ENCODE assay signal across 24 mouse cellular contexts in the genomic region with DNA sequence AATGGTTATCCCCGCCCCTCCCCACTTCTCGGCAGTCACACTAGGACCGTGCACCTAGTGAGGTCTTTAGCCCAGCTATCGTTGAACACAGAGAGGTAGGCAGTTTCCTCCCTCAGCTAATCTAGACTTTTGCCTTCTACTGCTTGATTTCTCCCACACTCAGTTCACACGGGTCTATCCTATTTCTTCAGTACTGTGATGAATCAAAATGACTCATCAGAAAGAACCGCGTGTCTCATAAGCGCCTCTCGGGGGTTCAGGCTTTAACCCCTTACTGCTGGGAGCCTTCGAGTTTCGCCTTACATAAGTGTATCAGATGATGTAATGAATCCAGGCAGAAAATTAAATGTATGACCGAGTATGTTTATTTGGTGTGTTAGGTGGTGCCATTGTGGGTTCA. TPM values are rescaled to one million over a fixed set of nuclear protein-coding genes. Genes with fewer than 3 reads are reported as not detected.
A peak's percentile ranks its signal among the peaks of the same experiment; 100 is the strongest.
DNase-seq lines count a peak whose midpoint lies in the region; ATAC-seq lines count a peak whose summit lies in the region.
"Had no signal": no experiment of that assay in that cellular context is flagged by ENCODE, and none has a peak within 500 bp of the region (broad histone marks: within the 10 kb centered on the region; RNA-seq: fewer than 3 reads in every experiment).

No protein-coding gene starts in this region.

- no peak overlapping the region for H3K27ac ChIP-seq in heart, embryonic 11.5 days (ENCODE audit: low read depth, low read length)
- no peak overlapping the region for H3K27ac ChIP-seq in heart, embryonic 12.5 days (ENCODE audit: poor library complexity, severe bottlenecking)
- H3K27ac ChIP-seq: heart, embryonic 10.5 days; hindbrain, embryonic 13.5 days; intestine, embryonic 15.5 days had no signal

- ATAC-seq in heart, embryonic 11.5 days (replicated peaks; ENCODE audit: insufficient number of reproducible peaks, low FRiP score, low TSS enrichment) = no peak
- no peak for ATAC-seq in heart, embryonic 12.5 days (ENCODE audit: insufficient number of reproducible peaks, low FRiP score)
- ATAC-seq: forebrain, embryonic 16.5 days; intestine, embryonic 15.5 days had no signal

- H3K27me3 ChIP-seq in heart, embryonic 11.5 days (ENCODE audit: control insufficient read depth, insufficient read depth, low read length) = no peaks in the 10 kb centered on the region
- no peaks in the 10 kb centered on the region for H3K27me3 ChIP-seq in heart, embryonic 12.5 days (replicated peaks)
- H3K27me3 ChIP-seq: intestine, embryonic 15.5 days had no signal

- no peak overlapping the region for H3K4me3 ChIP-seq in heart, embryonic 11.5 days (ENCODE audit: low read depth, low read length)
- H3K4me3 ChIP-seq in heart, embryonic 12.5 days = no peak overlapping the region
- H3K4me3 ChIP-seq: heart, embryonic 10.5 days; hindbrain, embryonic 13.5 days; intestine, embryonic 15.5 days had no signal

- no peak overlapping the region for H3K9ac ChIP-seq in heart, embryonic 11.5 days (ENCODE audit: low read depth, low read length)
- H3K9ac ChIP-seq in heart, embryonic 12.5 days = no peak overlapping the region
- H3K9ac ChIP-seq: hindbrain, embryonic 13.5 days; intestine, embryonic 15.5 days; lung, embryonic 14.5 days had no signal

- H3K36me3 ChIP-seq in heart, embryonic 11.5 days (ENCODE audit: control insufficient read depth, insufficient read depth, low read length) = no peaks in the 10 kb centered on the region
- no peaks in the 10 kb centered on the region for H3K36me3 ChIP-seq in heart, embryonic 12.5 days
- H3K36me3 ChIP-seq: heart, embryonic 10.5 days; hindbrain, embryonic 13.5 days; intestine, embryonic 15.5 days had no signal

- H3K4me1 ChIP-seq in heart, embryonic 11.5 days (ENCODE audit: control insufficient read depth, insufficient read depth, low read length) = no peaks in the 10 kb centered on the region
- H3K4me1 ChIP-seq in heart, embryonic 12.5 days (replicated peaks) = no peaks in the 10 kb centered on the region
- H3K4me1 ChIP-seq: heart, embryonic 10.5 days; hindbrain, embryonic 13.5 days; intestine, embryonic 15.5 days had no signal

- peak; percentile 22 for DNase-seq in adrenal gland, postnatal 14 days
- no peak for DNase-seq in adrenal gland, adult 8-10 months
- DNase-seq in 416B (ENCODE audit: low read depth) = peak; percentile 85
- DNase-seq in NIH3T3 (ENCODE audit: low read depth) = peak; percentile 87
- DNase-seq in induced T-regulatory cell, adult 2 months (ENCODE audit: low read depth) = peak; percentile 29
- no peak for DNase-seq in thymus, postnatal 0 days (ENCODE audit: low spot score)
- DNase-seq: cerebellum, adult 9-11 months; embryo, embryonic 11 days; heart, postnatal 14 days; kidney, postnatal 4 days; lung, embryonic 14.5 days; lung, postnatal 4 days; thymus, adult 18-20 months had no signal

- WGBS in heart, embryonic 11.5 days (ENCODE audit: insufficient replicate concordance) = 66% methylated on average over 12 of the region's 12 CpGs
- WGBS in heart, embryonic 12.5 days = 64% methylated on average over 12 of the region's 12 CpGs

- no peak overlapping the region for H3K4me2 ChIP-seq in heart, embryonic 11.5 days
- no peak overlapping the region for H3K4me2 ChIP-seq in heart, embryonic 12.5 days
- H3K4me2 ChIP-seq: hindbrain, embryonic 13.5 days; intestine, embryonic 15.5 days; liver, embryonic 11.5 days; lung, embryonic 14.5 days; midbrain, embryonic 11.5 days had no signal

- no peaks in the 10 kb centered on the region for H3K9me3 ChIP-seq in heart, embryonic 11.5 days (replicated peaks; ENCODE audit: control insufficient read depth, low read length)
- no peaks in the 10 kb centered on the region for H3K9me3 ChIP-seq in heart, embryonic 12.5 days (replicated peaks)
- H3K9me3 ChIP-seq: heart, embryonic 10.5 days; hindbrain, embryonic 13.5 days; intestine, embryonic 15.5 days had no signal

RNA-seq across cellular contexts. Expression of a gene that starts 12.0 kb away (rescaled TPM):
- total RNA-seq in adrenal gland, postnatal 14 days (2021) = 0.23 TPM in 1 of 2 replicates, not detected in the other
- total RNA-seq in adrenal gland, adult 8-10 months (2022) = under 1 TPM in 2 of 4 experiments, not detected in 2; 0.23 to 0.32 TPM
- polyA plus RNA-seq in heart, embryonic 11.5 days (2014; fragmentation: Nextera tagmentation; extraction: Ambion mirVana) = not detected in 2 replicates
- not detected in 2 replicates for polyA plus RNA-seq in thymus, postnatal 0 days (2015; fragmentation: Nextera tagmentation; extraction: Ambion mirVana)
- not detected in 2 replicates for polyA plus RNA-seq in heart, embryonic 12.5 days (2016; fragmentation: Nextera tagmentation; extraction: Ambion mirVana)
- total RNA-seq: gastrocnemius, adult 18-20 months had no signal
- polyA plus RNA-seq: forebrain, embryonic 16.5 days; hindbrain, embryonic 13.5 days; intestine, embryonic 15.5 days; kidney, embryonic 14.5 days; lung, embryonic 14.5 days; midbrain, embryonic 11.5 days; neural tube, embryonic 11.5 days had no signal

RNA-seq across cellular contexts. Expression of a gene that starts 24.2 kb away (rescaled TPM):
- total RNA-seq in adrenal gland, postnatal 14 days (2021) = not detected in 2 replicates
- not detected for total RNA-seq in adrenal gland, adult 8-10 months (2022)
- 0.57 and 0.59 TPM in 2 replicates for polyA plus RNA-seq in heart, embryonic 11.5 days (2014; fragmentation: Nextera tagmentation; extraction: Ambion mirVana)
- polyA plus RNA-seq in thymus, postnatal 0 days (2015; fragmentation: Nextera tagmentation; extraction: Ambion mirVana) = 3.6 and 3.8 TPM in 2 replicates
- 0.70 and 0.92 TPM in 2 replicates for polyA plus RNA-seq in heart, embryonic 12.5 days (2016; fragmentation: Nextera tagmentation; extraction: Ambion mirVana)
- total RNA-seq: gastrocnemius, adult 18-20 months had no signal
- polyA plus RNA-seq: forebrain, embryonic 16.5 days; lung, embryonic 14.5 days had no signal

Comparison
In these comparisons a context has a peak if more than half of its experiments do, and no peak if none do; other contexts are left out.
1. DNase-seq: peak in adrenal gland, postnatal 14 days (single experiment), 416B (single experiment), NIH3T3 (single experiment) and induced T-regulatory cell, adult 2 months (single experiment); none in adrenal gland, adult 8-10 months (single experiment) and thymus, postnatal 0 days (single experiment).